ENCODE assay signal across 11 mouse cellular contexts in genomic region chr16:94150125-94151103, GRCm38 (mm10).
DNase-seq lines count a peak whose midpoint lies in the region; ATAC-seq lines count a peak whose summit lies in the region.
"Had no signal": no experiment of that assay in that cellular context is flagged by ENCODE, and none has a peak within 500 bp of the region (broad histone marks: within the 10 kb centered on the region; RNA-seq: fewer than 3 reads in every experiment).

No protein-coding gene starts in this region.

- no peaks in the 10 kb centered on the region for H3K9me3 ChIP-seq in hindbrain, embryonic 14.5 days (ENCODE audit: control insufficient read depth, low read length)
- H3K9me3 ChIP-seq: embryonic facial prominence, embryonic 13.5 days had no signal

- peak; percentile 89 for ATAC-seq in erythroblast, adult 5-6 weeks (replicated peaks; ENCODE audit: low FRiP score, poor library complexity, severe bottlenecking)
- no peak for ATAC-seq in hindbrain, embryonic 14.5 days (ENCODE audit: low FRiP score)

- H3K27me3 ChIP-seq in hindbrain, embryonic 14.5 days (ENCODE audit: control insufficient read depth, insufficient read depth, low read length) = 0 out of 2 replicates have a peak, but pooled peaks cover 4% of the 10 kb centered on the region

- H3K4me3 ChIP-seq in hindbrain, embryonic 14.5 days (replicated peaks; ENCODE audit: low read length) = no peak overlapping the region
- H3K4me3 ChIP-seq: embryonic facial prominence, embryonic 13.5 days had no signal

- 82% methylated on average over 15 of the region's 15 CpGs for WGBS in hindbrain, embryonic 14.5 days

- H3K27ac ChIP-seq in hindbrain, embryonic 14.5 days = no peak overlapping the region
- H3K27ac ChIP-seq: embryonic facial prominence, embryonic 13.5 days had no signal

- H3K4me1 ChIP-seq in hindbrain, embryonic 14.5 days (replicated peaks; ENCODE audit: control insufficient read depth, insufficient read depth, low read length) = peaks cover 9% of the 10 kb centered on the region

- DNase-seq in heart, adult 11 months = peak; percentile 84
- DNase-seq in heart, adult 8-10 months (ENCODE audit: low spot score) = no peak
- peak; percentile 17 to 54 for DNase-seq in lung, adult 18-20 months
- DNase-seq in spleen, postnatal 14 days (ENCODE audit: low spot score in 2 of 2) = peak; percentile 58 to 64
- DNase-seq in hindbrain, embryonic 14.5 days (ENCODE audit: low spot score) = no peak
- no peak for DNase-seq in ovary, postnatal 36 days (ENCODE audit: low spot score)
- no peak for DNase-seq in T-cell, adult 2 months (ENCODE audit: low spot score)
- DNase-seq: heart, adult 18-20 months had no signal

- H3K9ac ChIP-seq in hindbrain, embryonic 14.5 days = no peak overlapping the region
- H3K9ac ChIP-seq: embryonic facial prominence, embryonic 13.5 days had no signal

- H3K4me2 ChIP-seq in hindbrain, embryonic 14.5 days (replicated peaks) = no peak overlapping the region
- H3K4me2 ChIP-seq: embryonic facial prominence, embryonic 13.5 days; midbrain, embryonic 11.5 days had no signal

- no peaks in the 10 kb centered on the region for H3K36me3 ChIP-seq in hindbrain, embryonic 14.5 days (replicated peaks; ENCODE audit: control insufficient read depth, insufficient read depth)
- H3K36me3 ChIP-seq: embryonic facial prominence, embryonic 13.5 days had no signal

Comparison
In these comparisons a context has a peak if more than half of its experiments do, and no peak if none do; other contexts are left out.
1. DNase-seq: peak in heart, adult 11 months (single experiment), lung, adult 18-20 months (2 of 2) and spleen, postnatal 14 days (2 of 2); none in heart, adult 8-10 months (single experiment), hindbrain, embryonic 14.5 days (single experiment), ovary, postnatal 36 days (single experiment) and T-cell, adult 2 months (single experiment).